Mouse (Mus musculus) gastrocnemius, adult 8-10 months (tissue): Measurements from ENCODE around the gene Iars2. TPM values are rescaled to one million over a fixed set of nuclear protein-coding genes. Genes with fewer than 3 reads are reported as not detected.

ENCODE experiments used
- DNase-seq, 2 experiments: peaks; one replicate each; pipeline ENCODE4 v3.0.0; 2022; ENCODE audit warnings: low spot score in 2 of 2
- total RNA-seq, 4 experiments: library from RNA; stranded (reverse); gene quantifications; 2 replicates each; pipeline ENCODE4 v1.2.4; 2022

Gene Iars2
- total RNA-seq, 4 experiments from 2014 or later, result 38.0 to 43.6 (median 41.7) TPM

- no peak for DNase-seq
Measured at GRCm38 (mm10) chr1:185280616-185281015, 48.6 kb downstream of the Iars2 start.

- no peak for DNase-seq
Measured at GRCm38 (mm10) chr1:185279288-185279687, 49.9 kb downstream of the Iars2 start.

DNA sequence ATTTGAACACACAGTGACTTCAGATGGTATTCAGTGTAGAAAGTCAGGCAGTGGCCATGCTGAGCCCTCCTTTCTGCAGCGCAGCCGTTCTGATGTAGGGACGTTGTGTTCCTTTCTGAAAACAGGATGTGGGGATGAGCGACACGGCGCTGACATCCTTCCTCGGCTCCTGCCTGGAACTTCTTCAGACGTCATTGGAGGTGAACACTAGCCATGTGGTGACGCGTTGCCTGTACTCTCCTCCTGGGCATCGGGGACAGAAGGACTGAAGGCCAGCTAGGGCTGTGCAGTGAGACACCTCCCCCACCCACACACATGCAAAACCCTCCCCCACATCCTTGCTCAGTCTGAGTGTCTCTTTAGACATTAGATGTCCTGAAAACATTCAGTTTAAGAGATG is 52.2 kb downstream of the Iars2 start:
- DNase-seq, result no peak

GRCm38 (mm10) chr1:185275976-185276375 is 53.2 kb downstream of the Iars2 start:
- no peak for DNase-seq

DNA sequence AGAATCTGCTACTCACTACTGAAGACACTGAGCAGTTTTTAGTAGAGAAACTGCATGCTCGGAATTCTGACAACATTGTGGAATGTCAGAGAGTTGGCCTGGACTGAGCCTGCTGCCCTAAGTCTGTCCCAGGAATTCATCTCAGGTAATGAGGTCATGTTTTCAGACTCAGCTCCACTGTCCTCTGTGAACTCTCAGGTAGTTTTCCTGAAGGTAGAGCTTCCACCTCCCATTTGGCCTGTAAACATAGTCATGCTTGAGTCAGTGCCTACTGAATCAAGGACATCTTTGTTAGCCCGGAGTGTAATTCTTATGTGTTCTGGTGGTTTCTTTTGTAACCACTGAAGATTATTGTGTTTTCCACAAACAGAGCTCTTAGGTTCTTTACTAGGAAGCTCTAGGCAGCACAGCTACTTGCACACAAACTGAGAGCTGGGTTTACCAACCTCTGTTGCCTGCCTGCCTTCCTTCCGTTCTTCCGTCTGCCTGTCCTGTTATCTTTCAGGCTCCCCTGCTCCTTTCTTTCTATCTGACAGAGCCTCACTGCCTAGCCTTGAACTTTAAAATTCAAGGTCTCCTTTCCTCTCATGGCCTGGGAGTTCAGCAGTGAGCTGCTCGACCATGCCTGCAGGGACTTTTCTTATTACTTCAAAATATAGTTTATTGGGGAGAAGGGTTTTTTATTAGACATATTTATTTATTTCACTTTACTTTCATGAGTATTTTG is 54.2 kb downstream of the Iars2 start:
- no peak for DNase-seq

DNA sequence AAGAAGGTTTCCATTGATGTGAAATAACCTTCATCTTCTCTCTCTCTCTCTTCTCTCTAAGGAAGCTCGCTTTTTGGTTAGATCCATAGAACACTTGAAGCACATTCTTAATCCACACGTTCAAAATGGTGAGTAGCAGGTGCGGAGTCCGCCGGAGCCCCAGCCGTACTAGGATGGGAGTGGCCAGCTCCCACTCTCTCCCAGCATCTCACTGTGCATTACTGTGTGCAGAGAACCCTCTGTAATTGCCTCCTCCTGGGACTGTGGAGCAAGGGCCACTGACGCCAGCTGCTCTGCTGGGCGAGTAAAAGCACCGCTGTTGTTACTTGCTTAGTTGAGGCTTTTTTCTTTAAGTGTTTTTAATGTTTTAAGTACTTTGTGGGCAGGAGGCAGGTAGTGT is 57.8 kb downstream of the Iars2 start:
- no peak for DNase-seq

GRCm38 (mm10) chr1:185270403-185271097 is 58.6 kb downstream of the Iars2 start:
- DNase-seq, result no peak

- no peak for DNase-seq
Measured at GRCm38 (mm10) chr1:185268675-185269074, 60.5 kb downstream of the Iars2 start.

DNA sequence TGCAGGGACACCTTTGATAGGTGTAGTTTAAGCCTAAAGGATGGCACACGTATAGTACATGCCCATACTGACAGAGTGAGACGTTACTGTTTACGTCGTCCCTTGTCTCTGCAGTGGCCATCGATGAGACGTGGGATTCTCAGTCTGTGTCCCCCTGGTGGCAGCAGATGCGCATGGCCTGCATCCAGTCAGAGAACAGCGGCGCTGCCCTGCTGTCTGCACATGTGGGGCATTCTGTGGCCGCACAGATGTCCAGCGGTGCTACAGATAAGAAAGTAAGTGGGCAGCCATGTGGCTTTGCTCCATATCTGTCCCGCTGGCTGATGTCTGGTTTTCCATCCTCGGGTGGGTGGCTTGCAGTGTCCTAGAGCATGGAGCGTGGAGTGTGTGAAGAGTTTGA is 66.6 kb downstream of the Iars2 start:
- DNase-seq, result no peak

GRCm38 (mm10) chr1:185256753-185257152 is 72.4 kb downstream of the Iars2 start:
- no peak for DNase-seq

GRCm38 (mm10) chr1:185255336-185255735 is 73.9 kb downstream of the Iars2 start:
- no peak for DNase-seq

- DNase-seq, result no peak
Measured at GRCm38 (mm10) chr1:185253140-185253892, 75.9 kb downstream of the Iars2 start.

DNA sequence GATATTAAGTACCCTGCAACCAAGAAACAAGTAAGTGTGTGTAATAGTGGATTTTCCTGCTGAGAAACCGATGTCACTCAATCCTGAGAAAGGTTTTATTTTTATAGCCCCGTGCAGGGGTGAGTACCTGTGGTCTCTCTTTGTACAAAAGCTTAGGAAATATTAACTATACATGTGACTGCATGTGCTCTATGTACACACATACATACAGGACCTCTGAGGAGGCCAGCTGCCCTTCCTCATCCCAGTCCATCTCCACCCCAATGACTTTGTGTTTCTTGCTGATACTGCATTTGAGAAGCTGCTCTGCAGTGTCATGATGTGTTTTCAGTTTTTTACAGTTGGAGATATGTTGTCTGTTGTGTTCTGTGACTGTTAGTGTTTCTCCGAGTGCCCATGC is 76.8 kb downstream of the Iars2 start:
- no peak for DNase-seq

DNA sequence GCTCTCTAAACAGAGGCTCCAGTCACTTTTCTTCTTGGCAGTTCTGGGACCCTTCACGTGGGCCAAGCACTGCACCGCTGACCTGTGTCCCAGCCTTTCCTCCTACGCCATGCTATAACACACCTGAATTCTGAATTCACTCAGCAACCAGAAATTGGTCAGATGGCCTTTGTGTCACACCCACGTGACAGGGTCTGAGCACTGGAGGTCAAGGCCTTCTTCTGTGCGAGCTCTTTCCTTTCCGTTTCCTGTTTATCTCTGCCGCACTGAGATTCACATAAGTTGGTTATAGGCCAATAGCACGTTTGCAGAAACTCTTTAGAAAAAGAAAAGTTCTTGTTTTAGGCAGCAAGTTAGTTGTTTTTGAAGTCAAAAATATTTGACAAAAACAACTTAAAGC is 80.5 kb downstream of the Iars2 start:
- DNase-seq, result no peak

DNA sequence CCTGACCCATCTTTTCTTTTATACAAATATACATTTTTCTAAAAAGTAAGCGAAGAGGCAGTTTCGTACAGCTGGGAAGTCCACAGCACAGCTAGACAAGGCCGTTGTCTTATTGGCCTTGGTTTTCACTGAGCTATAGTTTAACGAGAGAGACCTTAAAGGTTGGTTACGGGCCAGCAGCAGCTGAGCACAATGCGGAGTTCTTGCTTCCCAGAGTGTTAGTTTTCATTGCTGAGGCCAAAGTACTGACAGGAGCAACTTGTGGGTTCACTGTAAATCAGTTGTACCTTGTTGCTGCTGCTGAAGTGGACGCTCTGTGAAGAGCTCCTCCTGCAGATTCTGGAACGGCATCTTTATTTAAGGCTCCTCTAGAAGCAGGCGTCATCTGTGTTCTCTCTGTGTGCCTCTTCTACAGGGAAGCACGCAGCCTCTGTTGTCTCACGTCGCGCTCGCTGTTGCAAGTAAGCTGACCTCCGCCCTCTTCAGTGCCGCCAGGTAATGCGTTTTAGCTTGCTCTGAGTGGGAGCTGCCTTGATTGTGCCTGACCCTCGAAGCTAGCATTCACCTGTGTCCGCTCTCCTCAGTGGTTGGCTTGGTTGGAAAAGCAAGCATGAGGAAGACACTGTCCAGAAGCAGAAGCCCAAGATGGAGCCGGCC is 81.6 kb downstream of the Iars2 start:
- DNase-seq, result no peak

DNA sequence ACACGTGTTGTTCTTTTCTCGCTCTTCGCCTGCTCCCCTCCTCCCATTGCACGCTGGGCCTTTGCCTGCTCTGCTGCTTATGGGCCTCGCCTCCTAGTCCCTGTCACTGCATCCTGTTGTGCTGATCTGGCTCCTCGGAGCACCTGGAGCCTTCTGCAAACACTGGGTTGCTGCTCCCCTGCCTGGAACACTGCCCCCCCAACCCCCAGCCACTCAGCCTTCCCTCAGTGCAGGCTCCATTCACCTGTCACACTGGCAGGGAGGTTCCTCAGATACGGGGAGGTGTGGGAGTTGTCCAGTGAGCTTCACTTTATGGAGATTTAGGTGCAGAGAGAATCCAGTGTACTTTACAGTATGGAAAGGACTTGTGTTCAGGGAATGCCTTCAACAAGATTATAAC is 83.7 kb downstream of the Iars2 start:
- no peak for DNase-seq

GRCm38 (mm10) chr1:185243013-185243412 is 86.2 kb downstream of the Iars2 start:
- no peak for DNase-seq

- no peak for DNase-seq
Measured at GRCm38 (mm10) chr1:185236530-185236929, 92.7 kb downstream of the Iars2 start.

- DNase-seq, result no peak
Measured at GRCm38 (mm10) chr1:185235837-185236236, 93.4 kb downstream of the Iars2 start.
